Mouse (Mus musculus) hindbrain, embryonic 15.5 days (tissue): ENCODE results near the gene Eya2. TPM values are rescaled to one million over a fixed set of nuclear protein-coding genes. Genes with fewer than 3 reads are reported as not detected.
A peak's percentile ranks its signal among the peaks of the same experiment; 100 is the strongest.

Experiments used
- ATAC-seq: fragments of 200-750 bp; cut with Nextera tagmentation; 2 replicates; pipeline ENCODE4 v1.8.0; 2017; ENCODE audit warnings: low read depth, moderate number of reproducible peaks, moderate TSS enrichment; ENCODE audit not compliant: low FRiP score
- H3K27ac ChIP-seq: fragments of 300-500 bp; sonication (generic); replicated peaks from 2 replicates; pipeline ENCODE4 v1.5.1; 2015; ENCODE audit warnings: mild to moderate bottlenecking, inconsistent platforms
- H3K27me3 ChIP-seq: fragments of 300-500 bp; sonication (generic); 2 replicates; pipeline ENCODE4 v1.6.1; 2015; ENCODE audit warnings: control low read depth, inconsistent platforms
- H3K36me3 ChIP-seq: fragments of 300-500 bp; sonication (generic); 2 replicates; pipeline ENCODE4 v1.6.1; 2015; ENCODE audit warnings: control low read depth, inconsistent platforms
- H3K4me1 ChIP-seq: fragments of 300-500 bp; sonication (generic); replicated peaks from 2 replicates; pipeline ENCODE4 v1.6.1; 2015; ENCODE audit warnings: control low read depth, inconsistent platforms
- H3K4me2 ChIP-seq: fragments of 300-500 bp; sonication (generic); 2 replicates; pipeline ENCODE4 v1.6.1; 2015; ENCODE audit warnings: moderate library complexity, mild to moderate bottlenecking, inconsistent platforms
- H3K4me3 ChIP-seq: fragments of 300-500 bp; sonication (generic); 2 replicates; pipeline ENCODE4 v1.5.1; 2015; ENCODE audit warnings: mild to moderate bottlenecking, inconsistent platforms
- H3K9ac ChIP-seq: fragments of 300-500 bp; sonication (generic); 2 replicates; pipeline ENCODE4 v1.6.1; 2015; ENCODE audit warnings: inconsistent platforms
- H3K9me3 ChIP-seq: fragments of 300-500 bp; sonication (generic); 2 replicates; pipeline ENCODE4 v1.6.1; 2016; ENCODE audit warnings: control low read depth, inconsistent platforms
- WGBS: fragments of 180-500 bp; shearing (Covaris S2); methylation state at CpG from one replicate; pipeline ENCODE4 v1.1.7; 2015; 5-methylcytosine and 5-hydroxymethylcytosine counted together
- polyA plus RNA-seq: library from polyadenylated mRNA; unstranded; fragments of >200 nt; fragmentation: Nextera tagmentation; extraction: Ambion mirVana; gene quantifications from 2 replicates; pipeline ENCODE4 v1.2.1, GENCODE M21; 2015

The Eya2 gene
- polyA plus RNA-seq, 1 experiment from 2014 or later = 10.1 TPM

DNA sequence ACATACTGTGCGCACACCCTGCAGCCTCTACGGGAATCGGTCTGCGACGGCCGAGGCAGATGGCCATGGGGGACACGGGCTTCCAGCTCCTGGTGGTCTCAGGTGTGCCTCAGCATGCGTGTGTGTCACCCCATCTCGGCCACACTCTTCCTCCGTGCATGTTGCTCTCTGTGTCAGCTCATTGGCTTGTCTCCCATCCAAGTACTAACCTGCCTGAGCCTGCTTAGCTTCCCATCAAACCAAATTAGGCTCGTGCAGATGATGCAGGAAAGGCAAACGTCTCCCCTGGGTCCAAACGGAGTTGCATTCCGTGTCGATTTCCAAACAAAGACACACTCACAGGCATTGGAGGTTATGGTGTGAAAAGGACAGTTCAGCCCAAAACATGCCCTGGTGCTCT lies 163.0 kb downstream of the Eya2 start:
- no peaks in the 10 kb centered on the region for H3K27me3 ChIP-seq
- peaks cover 15% of the 10 kb centered on the region for H3K4me1 ChIP-seq
- 33% methylated on average over 15 of the region's 15 CpGs for WGBS
- H3K9me3 ChIP-seq = no peaks in the 10 kb centered on the region
- 0 out of 2 replicates have a peak overlapping the region, but pooled peaks have one; percentile 48 for H3K27ac ChIP-seq
- H3K4me3 ChIP-seq = no peak overlapping the region
- no peak overlapping the region for H3K9ac ChIP-seq
- peak overlapping the region; percentile 39; the same call in 1 of the 2 replicates for H3K4me2 ChIP-seq
- ATAC-seq = peak; percentile 57
- H3K36me3 ChIP-seq = no peaks in the 10 kb centered on the region

DNA sequence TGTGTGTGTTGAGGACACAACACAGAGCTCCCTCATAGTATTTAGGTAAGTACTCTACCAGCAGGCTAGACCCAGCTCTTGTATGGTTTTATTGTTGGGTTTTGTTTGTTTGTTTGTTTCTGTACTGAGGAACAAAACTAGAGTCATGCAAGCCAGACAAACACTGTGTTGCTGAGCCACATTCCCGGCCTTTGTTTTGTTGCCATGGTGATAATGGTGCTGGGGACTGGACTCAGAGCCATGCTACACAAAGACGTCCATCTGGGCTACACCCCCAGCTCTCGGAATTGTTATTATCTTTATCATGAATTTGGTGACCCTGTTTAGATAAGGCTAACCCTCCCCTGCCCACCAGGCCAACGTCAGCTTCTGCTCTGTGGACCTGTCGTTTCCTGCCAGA lies 163.7 kb downstream of the Eya2 start:
- Histone ChIP-seq H3K4me2 (no peak overlapping the region), H3K4me3 (no peak overlapping the region), H3K36me3 (no peaks in the 10 kb centered on the region), H3K9ac (no peak overlapping the region), H3K4me1 (peaks cover 15% of the 10 kb centered on the region), H3K27me3 (no peaks in the 10 kb centered on the region), H3K9me3 (no peaks in the 10 kb centered on the region), H3K27ac (0 out of 2 replicates have a peak overlapping the region, but pooled peaks have one; percentile 40)
- WGBS = 9% methylated on average over 5 of the region's 5 CpGs
- 0 out of 2 replicates have a peak, but pooled peaks have one; percentile 40 for ATAC-seq

DNA sequence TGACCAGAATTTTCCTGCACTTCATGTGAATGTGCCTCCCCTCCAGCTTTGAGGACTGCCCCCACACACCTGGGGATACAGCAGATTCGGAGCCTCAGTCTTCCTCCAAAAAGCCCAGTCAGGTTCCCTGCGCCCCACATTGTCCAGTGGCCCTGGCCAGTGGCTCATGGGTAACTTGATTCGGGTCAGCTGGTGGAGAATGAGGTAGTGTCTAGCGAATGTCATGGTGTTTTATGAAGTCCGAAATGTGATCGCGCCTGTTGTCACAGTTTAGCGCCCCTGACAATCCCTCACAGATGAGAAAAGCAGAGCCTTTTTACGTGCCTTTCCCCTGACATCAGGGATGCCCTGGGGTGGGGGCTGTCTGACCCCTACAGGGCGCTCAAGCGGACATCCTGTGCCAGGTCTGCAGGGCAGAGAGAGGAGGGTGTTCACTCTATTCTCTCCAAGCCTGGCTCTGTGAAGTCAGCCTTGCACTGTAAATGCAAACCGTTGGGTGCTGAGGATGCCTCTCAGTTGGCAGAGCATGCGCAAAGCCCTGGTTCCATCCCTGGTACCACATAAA lies 164.7 kb downstream of the Eya2 start:
- H3K4me1 ChIP-seq = peaks cover 15% of the 10 kb centered on the region
- no peak for ATAC-seq
- no peaks in the 10 kb centered on the region for H3K27me3 ChIP-seq
- H3K36me3 ChIP-seq = no peaks in the 10 kb centered on the region
- H3K4me2 ChIP-seq = no peak overlapping the region
- no peak overlapping the region for H3K4me3 ChIP-seq
- no peaks in the 10 kb centered on the region for H3K9me3 ChIP-seq
- WGBS = 79% methylated on average over 13 of the region's 13 CpGs
- H3K9ac ChIP-seq = no peak overlapping the region
- no peak overlapping the region for H3K27ac ChIP-seq

DNA sequence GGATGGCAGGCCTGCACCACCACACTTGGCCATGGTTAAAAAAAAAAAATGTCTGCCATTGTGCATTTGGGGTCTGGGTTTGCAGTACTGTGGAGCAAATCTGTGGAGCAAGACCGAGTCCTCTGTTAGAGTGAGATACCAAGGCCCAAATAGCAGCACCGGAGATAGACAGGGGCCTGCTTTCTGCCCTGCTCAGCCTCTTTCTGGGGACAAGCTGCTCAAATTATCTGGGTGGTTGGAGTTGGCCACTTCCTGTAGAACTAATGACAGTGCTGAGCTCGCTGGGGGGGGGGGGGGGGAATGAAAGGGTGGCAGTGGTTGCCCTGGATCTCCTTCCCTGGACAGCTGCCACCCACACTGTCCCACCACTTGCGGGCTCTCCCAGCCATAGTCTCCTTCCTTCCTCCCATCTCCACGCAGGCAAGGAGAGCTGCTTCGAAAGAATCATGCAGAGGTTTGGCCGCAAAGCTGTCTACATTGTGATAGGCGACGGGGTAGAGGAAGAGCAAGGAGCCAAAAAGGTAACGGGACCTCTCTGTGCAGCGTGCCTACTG lies 174.1 kb downstream of the Eya2 start:
- ATAC-seq = peak; percentile 21; the same call in 1 of the 2 replicates
- H3K4me2 ChIP-seq = no peak overlapping the region
- 46% methylated on average over 10 of the region's 11 CpGs for WGBS

DNA sequence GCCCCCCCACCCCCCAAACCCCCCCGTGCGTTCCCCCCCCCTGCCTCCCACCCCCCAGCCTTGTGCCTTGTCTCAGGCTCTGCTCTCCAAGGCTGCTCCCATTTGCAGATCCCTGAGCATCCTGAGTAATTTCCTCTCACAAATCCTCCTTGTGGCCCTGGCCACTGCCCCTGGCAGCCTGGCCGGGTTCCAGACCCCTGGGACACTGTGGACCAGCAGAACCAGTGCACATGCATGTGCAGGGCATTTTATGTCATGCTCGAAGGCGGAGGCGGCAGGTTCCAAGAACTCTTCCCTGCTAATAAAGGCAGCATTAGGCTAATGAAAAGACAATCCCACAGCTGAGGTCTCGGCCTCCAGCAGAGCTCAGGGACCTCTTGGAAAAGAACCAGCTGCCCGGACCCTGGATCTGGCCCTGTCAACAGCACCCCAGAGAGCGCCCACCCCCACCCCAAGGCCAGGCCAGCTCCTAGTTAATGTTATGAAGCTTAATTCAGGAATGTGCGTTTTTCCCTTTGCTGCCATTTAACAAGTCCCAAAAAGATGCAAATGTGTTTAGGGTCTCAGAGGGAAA lies 174.6 kb downstream of the Eya2 start:
- no peak overlapping the region for H3K4me3 ChIP-seq
- no peaks in the 10 kb centered on the region for H3K9me3 ChIP-seq
- H3K4me2 ChIP-seq = no peak overlapping the region
- H3K4me1 ChIP-seq = peaks cover 10% of the 10 kb centered on the region
- no peak overlapping the region for H3K9ac ChIP-seq
- no peaks in the 10 kb centered on the region for H3K36me3 ChIP-seq
- 23% methylated on average over 10 of the region's 10 CpGs for WGBS
- ATAC-seq = peak; percentile 35; the same call in 1 of the 2 replicates
- no peak overlapping the region for H3K27ac ChIP-seq
- no peaks in the 10 kb centered on the region for H3K27me3 ChIP-seq

More for the DNA sequence above, 174.1 kb downstream of the Eya2 start:
- H3K9me3 ChIP-seq = no peaks in the 10 kb centered on the region
- H3K36me3 ChIP-seq = no peaks in the 10 kb centered on the region
- no peak overlapping the region for H3K9ac ChIP-seq
- H3K27ac ChIP-seq = no peak overlapping the region
- H3K4me3 ChIP-seq = no peak overlapping the region
- peaks cover 10% of the 10 kb centered on the region for H3K4me1 ChIP-seq
- H3K27me3 ChIP-seq = no peaks in the 10 kb centered on the region

DNA sequence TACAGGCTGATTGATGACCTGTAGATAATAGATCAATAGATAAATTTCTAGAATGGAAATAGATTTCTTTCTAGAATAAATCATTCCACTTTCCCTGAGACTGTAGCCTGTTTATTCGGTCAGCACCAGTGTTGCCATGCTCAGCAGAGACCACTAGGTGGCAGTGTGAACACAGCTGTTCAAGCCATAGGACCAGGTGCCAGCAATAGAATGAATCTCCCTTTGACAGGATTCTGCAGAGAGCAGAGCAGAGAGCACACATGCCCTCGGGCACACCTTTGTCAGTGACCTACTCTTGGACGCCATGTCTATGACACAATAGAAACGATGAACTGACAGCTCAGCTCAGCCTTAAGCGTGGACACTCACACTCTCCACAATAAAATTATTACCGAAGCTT lies 184.1 kb downstream of the Eya2 start:
- peak; percentile 66; the same call in 1 of the 2 replicates for ATAC-seq
- H3K4me1 ChIP-seq = peaks cover 6% of the 10 kb centered on the region
- no peak overlapping the region for H3K4me3 ChIP-seq
- H3K27ac ChIP-seq = peak overlapping the region; percentile 60
- 25% methylated on average over 6 of the region's 6 CpGs for WGBS
- no peaks in the 10 kb centered on the region for H3K27me3 ChIP-seq
- H3K36me3 ChIP-seq = peaks cover 8% of the 10 kb centered on the region
- H3K9me3 ChIP-seq = no peaks in the 10 kb centered on the region
- no peak overlapping the region for H3K4me2 ChIP-seq
- no peak overlapping the region for H3K9ac ChIP-seq

DNA sequence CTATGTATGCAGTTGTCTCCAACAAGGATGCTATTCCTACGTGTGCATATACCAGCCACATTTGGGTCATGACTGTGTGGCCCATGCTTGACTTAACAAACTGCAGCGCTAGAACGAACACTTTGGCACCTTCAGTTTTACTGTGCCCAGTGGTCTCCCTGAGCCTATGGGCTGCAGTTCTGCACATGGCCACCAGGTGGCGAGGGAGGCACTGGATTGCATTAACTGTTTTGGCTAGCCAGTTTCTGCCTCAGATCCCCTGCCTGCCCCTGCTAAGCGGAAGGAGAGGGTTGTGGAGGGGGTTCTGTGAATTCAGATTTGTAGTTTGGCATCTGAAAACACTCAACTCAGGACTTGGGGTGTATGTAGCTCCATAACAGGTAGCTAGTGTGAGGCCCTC lies 187.5 kb downstream of the Eya2 start:
- H3K27me3 ChIP-seq = no peaks in the 10 kb centered on the region
- 0 out of 2 replicates have a peak, but pooled peaks have one; percentile 37 for ATAC-seq
- H3K9me3 ChIP-seq = no peaks in the 10 kb centered on the region
- H3K4me1 ChIP-seq = peaks cover 6% of the 10 kb centered on the region
- no peak overlapping the region for H3K4me3 ChIP-seq
- peaks cover 25% of the 10 kb centered on the region for H3K36me3 ChIP-seq
- WGBS = 27% methylated on average over 5 of the region's 5 CpGs
- H3K4me2 ChIP-seq = no peak overlapping the region
- H3K27ac ChIP-seq = no peak overlapping the region
- no peak overlapping the region for H3K9ac ChIP-seq

DNA sequence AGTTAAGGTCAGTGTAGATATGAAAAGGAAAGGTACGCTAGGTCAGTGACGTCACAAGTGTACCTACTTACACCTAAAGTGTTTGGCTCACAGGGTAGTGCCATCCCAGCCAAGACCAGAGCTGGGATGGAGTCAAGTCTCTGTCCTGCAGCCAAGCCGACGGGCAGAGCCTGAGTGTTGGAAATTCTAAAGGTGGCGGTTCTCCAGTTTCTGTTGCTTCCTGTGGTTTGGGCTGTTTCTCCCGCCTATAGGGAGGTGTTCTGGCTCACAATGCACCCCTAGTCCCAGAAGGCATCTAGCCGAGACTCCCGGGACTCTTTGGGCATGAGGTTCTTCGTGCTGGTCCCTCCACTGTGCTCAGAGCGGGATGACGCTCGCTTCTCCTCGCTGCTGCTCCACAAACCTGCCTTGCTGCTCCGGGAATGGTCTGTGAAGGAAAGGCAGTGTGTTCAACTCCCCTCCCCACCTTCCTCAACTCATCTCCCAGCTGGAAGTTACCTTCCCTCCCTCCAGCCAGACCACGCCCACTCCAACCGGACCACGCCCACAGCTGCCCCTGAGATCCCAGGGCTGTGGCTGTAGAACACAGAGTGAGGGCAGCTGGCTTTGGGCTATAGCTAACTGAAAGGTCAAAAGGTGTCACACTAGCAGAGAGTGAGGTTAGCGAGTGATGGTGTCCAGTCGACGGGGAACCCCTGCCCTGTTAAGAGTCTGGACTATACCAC lies 190.6 kb downstream of the Eya2 start:
- Histone ChIP-seq H3K4me1 (peaks cover 9% of the 10 kb centered on the region), H3K4me3 (no peak overlapping the region), H3K9me3 (no peaks in the 10 kb centered on the region), H3K9ac (no peak overlapping the region), H3K27ac (no peak overlapping the region), H3K27me3 (no peaks in the 10 kb centered on the region), H3K4me2 (no peak overlapping the region), H3K36me3 (peaks cover 44% of the 10 kb centered on the region)
- no peak for ATAC-seq
- WGBS = 89% methylated on average over 20 of the region's 20 CpGs

DNA sequence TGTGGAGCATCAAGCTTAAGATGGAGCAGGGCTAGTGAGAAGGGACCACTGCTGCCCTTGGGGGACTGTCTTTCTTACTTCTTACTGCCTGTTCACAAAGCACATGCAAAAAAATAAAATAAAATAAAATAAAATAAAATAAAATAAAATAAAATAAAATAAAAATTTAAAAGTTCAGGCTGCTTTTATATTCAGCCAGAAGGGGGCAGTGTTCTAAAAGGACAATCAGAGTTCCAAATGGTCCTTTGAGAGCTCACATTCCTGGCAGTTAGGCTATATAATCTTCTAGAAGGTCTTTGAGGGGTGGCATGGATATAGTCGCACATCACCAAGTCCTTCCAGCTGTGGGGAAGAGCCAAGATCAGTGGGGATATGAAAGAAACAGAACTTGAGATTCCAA lies 191.6 kb downstream of the Eya2 start:
- no peak overlapping the region for H3K4me2 ChIP-seq
- H3K9me3 ChIP-seq = no peaks in the 10 kb centered on the region
- ATAC-seq = no peak
- no peak overlapping the region for H3K9ac ChIP-seq
- H3K36me3 ChIP-seq = peaks cover 54% of the 10 kb centered on the region
- H3K4me1 ChIP-seq = peaks cover 19% of the 10 kb centered on the region
- no peak overlapping the region for H3K4me3 ChIP-seq
- no peaks in the 10 kb centered on the region for H3K27me3 ChIP-seq
- H3K27ac ChIP-seq = 0 out of 2 replicates have a peak overlapping the region, but pooled peaks have one; percentile 21
- WGBS = 71% methylated on average over 1 of the region's 1 CpGs

DNA sequence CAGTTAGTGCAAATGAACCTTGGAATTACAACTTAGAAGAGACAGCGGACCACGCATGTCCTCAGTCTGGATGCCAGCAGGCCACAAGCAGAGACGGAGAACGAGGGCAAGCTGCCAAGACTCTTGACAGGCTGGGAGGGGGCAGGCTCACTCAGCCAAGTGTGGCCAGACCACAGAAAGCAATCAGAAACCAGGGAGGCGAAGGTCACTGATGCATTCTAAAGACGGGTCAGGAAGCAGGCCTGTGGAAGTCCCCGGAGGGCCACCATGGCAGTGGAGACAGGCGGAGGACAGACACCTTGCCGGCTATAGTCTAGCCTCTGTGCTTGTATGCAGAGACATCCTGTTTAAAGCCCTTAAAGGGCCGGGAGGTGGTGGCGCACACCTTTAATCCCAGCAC lies 193.2 kb downstream of the Eya2 start:
- no peaks in the 10 kb centered on the region for H3K27me3 ChIP-seq
- no peak overlapping the region for H3K4me2 ChIP-seq
- H3K9me3 ChIP-seq = no peaks in the 10 kb centered on the region
- peaks cover 65% of the 10 kb centered on the region for H3K36me3 ChIP-seq
- peak; percentile 63 for ATAC-seq
- H3K4me3 ChIP-seq = no peak overlapping the region
- 0 out of 2 replicates have a peak overlapping the region, but pooled peaks have one; percentile 27 for H3K27ac ChIP-seq
- H3K4me1 ChIP-seq = peaks cover 22% of the 10 kb centered on the region
- H3K9ac ChIP-seq = no peak overlapping the region
- 38% methylated on average over 11 of the region's 11 CpGs for WGBS

DNA sequence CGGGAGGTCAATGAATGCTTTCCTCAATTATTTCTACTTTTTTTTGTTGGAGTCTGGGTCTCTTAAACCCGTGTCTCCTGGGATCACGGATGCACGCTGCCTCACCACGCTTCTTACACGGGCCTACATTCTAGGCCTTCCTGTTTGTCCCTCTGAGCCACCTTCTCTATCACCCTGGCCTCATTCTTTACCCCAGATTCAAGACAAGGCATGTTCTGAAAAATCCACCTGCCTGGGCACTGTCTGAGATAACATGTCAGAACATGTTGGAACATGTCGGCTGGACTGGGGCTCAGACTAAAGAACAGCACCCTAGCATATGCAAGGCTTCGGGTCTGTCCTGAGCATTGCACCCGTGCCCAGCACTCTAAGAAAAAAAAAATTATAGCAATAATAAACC lies 194.0 kb downstream of the Eya2 start:
- 97% methylated on average over 9 of the region's 9 CpGs for WGBS
- no peak overlapping the region for H3K4me2 ChIP-seq
- no peak overlapping the region for H3K27ac ChIP-seq
- H3K36me3 ChIP-seq = peaks cover 67% of the 10 kb centered on the region
- H3K4me3 ChIP-seq = no peak overlapping the region
- H3K27me3 ChIP-seq = no peaks in the 10 kb centered on the region
- no peak for ATAC-seq
- peaks cover 22% of the 10 kb centered on the region for H3K4me1 ChIP-seq
- no peak overlapping the region for H3K9ac ChIP-seq
- H3K9me3 ChIP-seq = no peaks in the 10 kb centered on the region

DNA sequence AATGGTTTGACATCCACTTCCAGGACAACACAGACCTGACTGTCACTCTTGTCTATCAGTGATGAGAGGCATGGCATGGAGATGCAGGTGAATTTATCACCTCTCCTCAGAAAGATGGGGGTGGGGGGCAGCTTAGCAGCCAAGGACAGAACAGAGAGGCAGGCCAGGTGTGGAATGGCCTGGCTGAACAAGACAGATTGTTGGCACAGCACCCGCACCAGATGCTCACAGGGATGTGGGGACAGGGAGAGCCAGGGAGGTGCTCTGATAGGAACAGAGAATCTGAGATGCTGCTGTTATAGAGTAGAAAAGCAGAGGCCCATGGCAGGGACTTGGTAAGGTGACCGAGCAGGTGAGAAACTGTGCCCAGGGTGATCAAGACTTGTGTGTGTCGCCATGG lies 194.8 kb downstream of the Eya2 start:
- Histone ChIP-seq H3K27me3 (no peaks in the 10 kb centered on the region), H3K4me3 (no peak overlapping the region), H3K27ac (no peak overlapping the region), H3K9ac (no peak overlapping the region), H3K4me2 (no peak overlapping the region), H3K4me1 (peaks cover 22% of the 10 kb centered on the region), H3K9me3 (no peaks in the 10 kb centered on the region), H3K36me3 (peaks cover 66% of the 10 kb centered on the region)
- 81% methylated on average over 3 of the region's 3 CpGs for WGBS
- no peak for ATAC-seq
